Mouse (Mus musculus) hindbrain, embryonic 14.5 days (tissue): ENCODE data around the gene Morc3. TPM values are rescaled to one million over a fixed set of nuclear protein-coding genes. Genes with fewer than 3 reads are reported as not detected.

Source experiments
- ATAC-seq: fragments of 200-750 bp; cut with Nextera tagmentation; 2 replicates; pipeline ENCODE4 v1.8.0; 2017; ENCODE audit warnings: moderate number of reproducible peaks, mild to moderate bottlenecking, moderate TSS enrichment, moderate library complexity; ENCODE audit not compliant: low FRiP score
- DNase-seq: peaks from one replicate; pipeline ENCODE4 v3.0.0-alpha.2; 2015; ENCODE audit warnings: low spot score
- H3K27ac ChIP-seq: fragments of 300-500 bp; sonication (generic); 2 replicates; pipeline ENCODE4 v1.5.1; 2014; ENCODE audit warnings: mild to moderate bottlenecking, moderate library complexity
- H3K27me3 ChIP-seq: fragments of 300-500 bp; sonication (generic); 2 replicates; pipeline ENCODE4 v1.6.1; 2014; ENCODE audit warnings: mild to moderate bottlenecking, low read length, mixed read lengths; ENCODE audit not compliant: control insufficient read depth, insufficient read depth
- H3K36me3 ChIP-seq: fragments of 300-500 bp; sonication (generic); replicated peaks from 2 replicates; pipeline ENCODE4 v1.6.1; 2014; ENCODE audit not compliant: control insufficient read depth, insufficient read depth
- H3K4me1 ChIP-seq: fragments of 300-500 bp; sonication (generic); replicated peaks from 2 replicates; pipeline ENCODE4 v1.6.1; 2014; ENCODE audit warnings: antibody characterized with exemption, low read length, mixed read lengths; ENCODE audit not compliant: control insufficient read depth, insufficient read depth
- H3K4me2 ChIP-seq: fragments of 300-500 bp; sonication (generic); replicated peaks from 2 replicates; pipeline ENCODE4 v1.6.1; 2014; ENCODE audit warnings: mild to moderate bottlenecking, moderate library complexity
- H3K4me3 ChIP-seq: fragments of 300-500 bp; sonication (generic); replicated peaks from 2 replicates; pipeline ENCODE4 v1.5.1; 2014; ENCODE audit warnings: mild to moderate bottlenecking, low read length
- H3K9ac ChIP-seq: fragments of 300-500 bp; sonication (generic); 2 replicates; pipeline ENCODE4 v1.6.1; 2014
- H3K9me3 ChIP-seq: fragments of 300-500 bp; sonication (generic); 2 replicates; pipeline ENCODE4 v1.6.1; 2016; ENCODE audit warnings: low read length; ENCODE audit not compliant: control insufficient read depth
- WGBS: fragments of 180-500 bp; shearing (Covaris S2); extraction: QIAGEN DNeasy Blood & Tissue Kit; methylation state at CpG from one replicate; pipeline ENCODE4 v1.1.7; 2014; 5-methylcytosine and 5-hydroxymethylcytosine counted together
- polyA plus RNA-seq: library from polyadenylated mRNA; unstranded; fragments of >200 nt; fragmentation: Nextera tagmentation; extraction: Ambion mirVana; gene quantifications from 2 replicates; pipeline ENCODE4 v1.2.1, GENCODE M21; 2014

Gene Morc3
- polyA plus RNA-seq, 1 experiment from 2014 or later: 33.6 TPM

GRCm38 (mm10) chr16:93888481-93888880 lies 56.6 kb downstream of the Morc3 start:
- ATAC-seq: no peak
- no peaks in the 10 kb centered on the region for H3K9me3 ChIP-seq
- no peaks in the 10 kb centered on the region for H3K27me3 ChIP-seq
- H3K9ac ChIP-seq: no peak overlapping the region
- H3K4me1 ChIP-seq: peaks cover 2% of the 10 kb centered on the region; the same call in 1 of the 2 replicates
- 0 out of 2 replicates have a peak, but pooled peaks cover 12% of the 10 kb centered on the region for H3K36me3 ChIP-seq
- H3K4me3 ChIP-seq: no peak overlapping the region
- no peak for DNase-seq
- no peak overlapping the region for H3K27ac ChIP-seq
- no peak overlapping the region for H3K4me2 ChIP-seq
- WGBS: 92% methylated on average over 6 of the region's 6 CpGs

GRCm38 (mm10) chr16:93890948-93891604 lies 59.2 kb downstream of the Morc3 start:
- H3K9me3 ChIP-seq: no peaks in the 10 kb centered on the region
- H3K9ac ChIP-seq: no peak overlapping the region
- H3K27ac ChIP-seq: no peak overlapping the region
- H3K4me3 ChIP-seq: no peak overlapping the region
- H3K4me1 ChIP-seq: no peaks in the 10 kb centered on the region
- 0 out of 2 replicates have a peak, but pooled peaks cover 12% of the 10 kb centered on the region for H3K36me3 ChIP-seq
- ATAC-seq: no peak
- no peak overlapping the region for H3K4me2 ChIP-seq
- DNase-seq: no peak
- no peaks in the 10 kb centered on the region for H3K27me3 ChIP-seq
- 89% methylated on average over 12 of the region's 12 CpGs for WGBS

- no peak for ATAC-seq
- WGBS: 96% methylated on average over 5 of the region's 5 CpGs
- H3K4me1 ChIP-seq: no peaks in the 10 kb centered on the region
These were observed 61.4 kb downstream of the Morc3 start for GRCm38 (mm10) chr16:93893285-93893684.

GRCm38 (mm10) chr16:93903027-93903426 lies 71.1 kb downstream of the Morc3 start:
- no peak overlapping the region for H3K9ac ChIP-seq
- H3K4me3 ChIP-seq: no peak overlapping the region
- H3K27ac ChIP-seq: no peak overlapping the region
- no peaks in the 10 kb centered on the region for H3K4me1 ChIP-seq
- DNase-seq (no peak), ATAC-seq (no peak)
- no peaks in the 10 kb centered on the region for H3K27me3 ChIP-seq
- no peak overlapping the region for H3K4me2 ChIP-seq
- 78% methylated on average over 6 of the region's 6 CpGs for WGBS
- H3K9me3 ChIP-seq: no peaks in the 10 kb centered on the region
- 0 out of 2 replicates have a peak, but pooled peaks cover 4% of the 10 kb centered on the region for H3K36me3 ChIP-seq

More at GRCm38 (mm10) chr16:93893285-93893684, 61.4 kb downstream of the Morc3 start:
- no peak overlapping the region for H3K9ac ChIP-seq
- no peaks in the 10 kb centered on the region for H3K27me3 ChIP-seq
- H3K27ac ChIP-seq: no peak overlapping the region
- 0 out of 2 replicates have a peak, but pooled peaks cover 6% of the 10 kb centered on the region for H3K36me3 ChIP-seq
- H3K9me3 ChIP-seq: no peaks in the 10 kb centered on the region
- DNase-seq: no peak
- no peak overlapping the region for H3K4me2 ChIP-seq
- no peak overlapping the region for H3K4me3 ChIP-seq

GRCm38 (mm10) chr16:93906156-93907014 lies 74.5 kb downstream of the Morc3 start:
- DNase-seq (peak; percentile 69), ATAC-seq (peak; percentile 37; the same call in 1 of the 2 replicates)
- H3K9ac ChIP-seq: no peak overlapping the region
- no peak overlapping the region for H3K4me2 ChIP-seq
- H3K36me3 ChIP-seq: no peaks in the 10 kb centered on the region
- no peaks in the 10 kb centered on the region for H3K27me3 ChIP-seq
- no peak overlapping the region for H3K4me3 ChIP-seq
- WGBS: 67% methylated on average over 11 of the region's 11 CpGs
- no peaks in the 10 kb centered on the region for H3K9me3 ChIP-seq
- H3K27ac ChIP-seq: no peak overlapping the region
- no peaks in the 10 kb centered on the region for H3K4me1 ChIP-seq

- WGBS: 79% methylated on average over 5 of the region's 5 CpGs
- Histone ChIP-seq H3K9me3 (no peaks in the 10 kb centered on the region), H3K4me3 (no peak overlapping the region), H3K36me3 (no peaks in the 10 kb centered on the region), H3K4me1 (no peaks in the 10 kb centered on the region), H3K27me3 (no peaks in the 10 kb centered on the region), H3K9ac (no peak overlapping the region), H3K4me2 (no peak overlapping the region), H3K27ac (no peak overlapping the region)
- DNase-seq: no peak
- ATAC-seq: no peak
These were observed 75.8 kb downstream of the Morc3 start for GRCm38 (mm10) chr16:93907761-93908160.

- WGBS: 90% methylated on average over 8 of the region's 8 CpGs
- no peaks in the 10 kb centered on the region for H3K4me1 ChIP-seq
These were observed 76.3 kb downstream of the Morc3 start for GRCm38 (mm10) chr16:93908196-93908595.

GRCm38 (mm10) chr16:93909936-93910335 lies 78.0 kb downstream of the Morc3 start:
- no peaks in the 10 kb centered on the region for H3K27me3 ChIP-seq
- no peak overlapping the region for H3K4me2 ChIP-seq
- no peak overlapping the region for H3K9ac ChIP-seq
- no peaks in the 10 kb centered on the region for H3K9me3 ChIP-seq
- no peak overlapping the region for H3K4me3 ChIP-seq
- DNase-seq: no peak
- WGBS: 89% methylated on average over 3 of the region's 3 CpGs
- ATAC-seq: no peak
- no peak overlapping the region for H3K27ac ChIP-seq
- no peaks in the 10 kb centered on the region for H3K36me3 ChIP-seq
- H3K4me1 ChIP-seq: no peaks in the 10 kb centered on the region

More at GRCm38 (mm10) chr16:93908196-93908595, 76.3 kb downstream of the Morc3 start:
- Histone ChIP-seq H3K9me3 (no peaks in the 10 kb centered on the region), H3K27me3 (no peaks in the 10 kb centered on the region), H3K4me2 (no peak overlapping the region), H3K9ac (no peak overlapping the region), H3K4me3 (no peak overlapping the region), H3K36me3 (no peaks in the 10 kb centered on the region), H3K27ac (no peak overlapping the region)
- DNase-seq: no peak
- no peak for ATAC-seq
